Mouse (Mus musculus) thymus, postnatal 14 days (tissue): ENCODE data around the gene Hist1h1c.
"Not testable (repeated sequence)": the region's sequence is repeated elsewhere in the genome, so short reads cannot be mapped to it uniquely, and the experiment has no call there.

ENCODE experiments used
- DNase-seq: peaks from one replicate; pipeline ENCODE4 v3.0.0; 2021

The Hist1h1c gene

DNA sequence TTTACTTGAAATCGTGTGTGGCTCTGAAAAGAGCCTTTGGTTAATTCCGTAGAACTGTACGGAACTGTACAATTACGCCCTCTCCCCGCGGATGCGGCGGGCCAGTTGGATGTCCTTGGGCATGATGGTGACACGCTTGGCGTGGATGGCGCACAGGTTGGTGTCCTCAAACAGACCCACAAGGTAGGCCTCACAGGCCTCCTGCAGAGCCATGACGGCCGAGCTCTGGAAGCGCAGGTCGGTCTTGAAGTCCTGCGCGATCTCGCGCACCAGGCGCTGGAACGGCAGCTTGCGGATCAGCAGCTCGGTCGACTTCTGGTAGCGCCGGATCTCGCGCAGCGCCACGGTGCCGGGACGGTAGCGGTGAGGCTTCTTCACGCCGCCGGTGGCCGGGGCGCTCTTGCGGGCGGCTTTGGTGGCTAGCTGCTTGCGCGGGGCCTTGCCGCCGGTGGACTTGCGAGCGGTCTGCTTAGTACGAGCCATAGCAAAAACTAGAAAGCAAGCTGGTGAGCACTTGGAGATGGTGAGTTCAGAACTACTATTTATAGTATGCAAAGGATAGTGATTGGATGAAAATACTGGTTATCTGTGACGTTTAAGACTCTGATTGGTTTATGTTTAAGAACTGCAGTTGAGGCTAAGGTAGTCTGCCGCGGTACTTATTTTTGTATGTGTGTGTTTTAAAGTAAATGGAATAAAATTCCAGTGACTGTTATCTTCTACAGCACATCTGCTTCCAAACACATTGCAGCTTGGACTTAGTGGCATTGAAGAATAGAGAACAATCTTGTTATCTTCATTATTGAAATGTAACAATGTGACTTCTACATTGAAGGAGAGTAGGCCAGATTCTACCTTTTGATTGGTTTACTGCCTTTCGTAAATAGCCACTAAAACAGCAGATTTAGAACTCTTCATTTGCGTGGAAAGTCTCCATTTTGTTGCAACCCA, 23.5 kb downstream of the Hist1h1c start, which contains the start of gene Hist1h3a:
TSS of gene Hist1h3a (minus strand) at position 516 of the 951 bp plus-strand sequence.
- DNase-seq = peak; percentile 74

DNA sequence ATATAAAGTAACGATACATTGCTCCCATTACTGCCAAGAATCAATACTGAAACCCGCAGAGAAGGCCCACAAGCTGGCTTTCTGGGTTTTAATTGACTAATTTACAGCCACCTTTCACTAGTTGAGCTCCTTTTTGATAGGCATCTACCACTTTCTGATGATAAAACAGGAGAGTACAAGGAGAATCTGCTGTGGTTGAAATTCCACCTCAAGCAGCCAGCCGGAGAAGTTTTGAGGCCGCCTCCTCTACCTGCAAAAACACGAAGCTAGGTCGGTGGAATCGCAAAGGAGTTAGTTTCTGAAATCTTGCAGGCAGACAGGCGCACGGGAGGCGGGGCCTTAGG, 24.6 kb downstream of the Hist1h1c start:
- DNase-seq = no peak

DNA sequence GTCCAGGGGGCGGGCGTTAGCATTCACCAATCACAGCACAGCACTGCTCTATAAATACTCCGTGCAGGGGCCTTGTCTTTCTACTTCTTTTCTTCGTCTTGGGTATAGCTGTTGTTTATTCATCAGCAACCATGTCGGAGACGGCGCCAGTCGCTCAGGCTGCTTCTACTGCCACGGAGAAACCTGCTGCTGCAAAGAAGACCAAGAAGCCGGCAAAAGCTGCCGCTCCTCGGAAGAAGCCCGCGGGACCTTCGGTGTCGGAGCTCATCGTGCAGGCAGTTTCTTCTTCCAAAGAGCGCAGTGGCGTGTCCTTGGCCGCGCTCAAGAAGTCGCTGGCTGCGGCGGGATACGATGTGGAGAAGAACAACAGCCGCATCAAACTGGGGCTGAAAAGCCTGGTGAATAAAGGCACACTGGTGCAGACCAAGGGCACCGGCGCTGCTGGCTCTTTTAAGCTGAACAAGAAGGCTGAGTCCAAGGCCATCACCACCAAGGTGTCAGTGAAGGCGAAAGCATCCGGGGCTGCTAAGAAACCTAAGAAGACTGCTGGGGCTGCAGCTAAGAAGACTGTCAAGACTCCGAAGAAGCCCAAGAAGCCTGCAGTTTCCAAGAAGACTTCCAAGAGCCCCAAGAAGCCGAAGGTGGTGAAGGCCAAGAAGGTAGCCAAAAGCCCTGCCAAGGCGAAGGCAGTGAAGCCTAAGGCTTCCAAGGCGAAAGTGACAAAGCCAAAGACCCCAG, 25.1 kb downstream of the Hist1h1c start, which contains the start of gene Hist1h1a:
TSS of gene Hist1h1a (plus strand) at position 81 of the 738 bp plus-strand sequence.
- peak; percentile 93 for DNase-seq

DNA sequence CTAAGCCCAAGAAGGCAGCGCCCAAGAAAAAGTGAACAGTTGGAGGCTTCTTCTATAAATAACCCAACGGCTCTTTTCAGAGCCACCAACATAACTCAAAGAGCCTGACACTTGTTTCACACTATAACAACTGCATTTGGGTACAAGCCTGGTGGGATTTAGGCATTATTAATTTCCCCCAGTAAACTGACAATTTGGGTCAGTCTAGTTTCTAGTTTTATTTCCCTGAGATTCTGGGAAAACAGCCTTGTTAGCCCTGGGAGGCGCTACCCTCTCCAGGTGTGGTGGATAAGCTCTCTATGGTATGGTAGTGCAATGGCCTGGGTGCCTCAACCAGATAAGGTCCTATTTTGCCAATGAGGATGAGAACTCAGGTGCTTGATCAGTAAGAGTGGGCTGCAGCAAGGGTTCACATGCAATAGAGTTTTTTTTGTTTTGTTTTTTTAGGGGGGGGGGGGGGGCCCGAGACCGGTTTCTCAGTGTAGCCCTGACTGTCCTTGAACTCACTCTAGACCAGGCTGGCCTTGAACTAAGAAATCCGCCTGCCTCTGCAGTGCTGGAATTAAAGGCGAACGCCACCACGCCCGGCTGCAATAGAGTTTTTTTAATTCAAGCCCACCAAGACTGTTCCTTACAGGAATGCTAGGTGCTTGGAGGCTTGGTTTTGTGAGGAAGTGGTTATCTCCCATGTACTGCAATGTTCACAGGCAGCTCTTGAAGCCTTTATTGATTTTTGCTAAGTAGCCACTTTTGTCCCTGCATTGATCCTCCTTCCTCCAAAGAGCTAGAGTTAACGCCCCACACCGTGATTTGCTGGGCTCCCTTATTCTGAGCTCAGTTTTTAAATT, 25.9 kb downstream of the Hist1h1c start:
- DNase-seq = no peak

DNA sequence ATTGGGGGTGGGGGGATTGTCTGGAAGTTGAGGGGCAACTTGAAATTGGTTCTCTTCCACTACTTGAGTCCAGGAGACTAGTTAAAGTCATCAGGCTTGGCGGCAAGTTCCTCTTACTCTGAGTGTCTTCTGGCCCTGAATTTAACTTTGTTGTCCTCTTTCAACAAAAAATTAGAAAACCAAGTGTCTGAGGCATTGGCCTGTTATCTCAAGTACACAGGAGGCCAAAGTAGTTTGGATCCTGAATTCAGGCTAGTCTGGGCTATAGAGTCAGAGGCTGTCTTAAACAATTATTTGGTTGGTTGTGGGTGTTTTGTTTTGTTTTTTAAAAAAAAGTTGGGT, 26.5 kb downstream of the Hist1h1c start:
- no peak for DNase-seq

DNA sequence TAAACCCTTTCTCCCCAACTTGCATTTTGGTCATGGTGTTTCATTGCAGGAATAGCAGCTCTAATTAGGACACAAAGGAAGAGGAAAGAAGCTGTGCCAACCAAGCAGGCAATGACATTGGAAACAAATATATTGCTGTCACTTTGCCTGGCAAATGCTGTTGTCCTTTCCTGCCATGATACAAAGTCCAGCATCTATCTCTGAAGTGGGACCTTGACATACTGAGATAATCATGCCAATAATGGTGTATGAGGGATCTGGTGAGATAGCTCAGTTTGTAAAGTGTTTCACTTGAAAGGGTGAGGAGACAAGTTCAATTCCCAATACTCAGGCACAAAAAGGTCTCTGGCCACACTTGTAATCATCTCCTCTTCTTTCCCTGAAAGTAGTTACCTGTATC, 28.2 kb downstream of the Hist1h1c start:
- no peak for DNase-seq

DNA sequence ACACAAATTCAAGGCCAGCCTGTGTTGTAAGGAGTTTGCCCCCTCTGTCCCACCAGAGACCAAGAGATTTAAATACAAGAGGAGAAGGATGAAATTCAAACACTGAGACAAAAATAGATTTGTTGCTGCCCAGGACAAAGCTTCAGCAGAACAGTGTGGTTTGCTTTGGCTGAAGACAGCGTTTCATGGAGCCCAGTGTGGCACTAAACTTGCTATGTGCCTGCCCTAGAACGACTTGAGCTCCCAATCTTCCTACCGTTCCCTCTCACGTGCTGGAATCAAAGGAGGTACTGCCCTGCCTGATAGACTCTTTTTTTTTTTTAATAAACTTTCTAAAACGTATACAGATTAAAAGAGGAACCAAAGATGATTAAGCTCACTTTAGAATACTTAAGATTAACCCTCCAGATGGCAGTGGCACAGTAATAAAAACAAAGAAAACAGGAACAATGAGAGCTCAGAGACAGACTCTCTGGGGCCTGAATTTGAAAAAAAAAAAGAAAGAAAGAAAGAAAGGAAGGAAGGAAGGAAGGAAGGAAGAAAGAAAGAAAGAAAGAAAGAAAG, 30.3 kb downstream of the Hist1h1c start:
- no peak for DNase-seq

DNA sequence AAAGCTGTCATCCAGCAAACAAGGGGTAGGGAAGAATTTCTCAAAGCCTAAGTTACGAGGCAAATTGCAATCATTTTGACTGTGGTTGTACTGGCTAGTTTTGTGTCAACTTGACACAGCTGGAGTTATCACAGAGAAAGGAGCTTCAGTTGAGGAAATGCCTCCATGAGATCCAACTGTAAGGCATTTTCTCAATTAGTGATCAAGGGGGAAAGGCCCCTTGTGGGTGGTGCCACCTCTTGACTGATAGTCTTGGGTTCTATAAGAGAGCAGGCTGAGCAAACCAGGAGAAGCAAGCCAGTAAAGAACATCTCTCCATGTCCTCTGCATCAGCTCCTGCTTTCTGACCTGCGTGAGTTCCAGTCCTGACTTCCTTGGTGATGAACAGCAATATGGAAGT, 31.0 kb downstream of the Hist1h1c start, which contains the start of gene Trim38:
TSS of gene Trim38 (plus strand) at position 301 of the 400 bp plus-strand sequence.
- DNase-seq = not testable (repeated sequence)

DNA sequence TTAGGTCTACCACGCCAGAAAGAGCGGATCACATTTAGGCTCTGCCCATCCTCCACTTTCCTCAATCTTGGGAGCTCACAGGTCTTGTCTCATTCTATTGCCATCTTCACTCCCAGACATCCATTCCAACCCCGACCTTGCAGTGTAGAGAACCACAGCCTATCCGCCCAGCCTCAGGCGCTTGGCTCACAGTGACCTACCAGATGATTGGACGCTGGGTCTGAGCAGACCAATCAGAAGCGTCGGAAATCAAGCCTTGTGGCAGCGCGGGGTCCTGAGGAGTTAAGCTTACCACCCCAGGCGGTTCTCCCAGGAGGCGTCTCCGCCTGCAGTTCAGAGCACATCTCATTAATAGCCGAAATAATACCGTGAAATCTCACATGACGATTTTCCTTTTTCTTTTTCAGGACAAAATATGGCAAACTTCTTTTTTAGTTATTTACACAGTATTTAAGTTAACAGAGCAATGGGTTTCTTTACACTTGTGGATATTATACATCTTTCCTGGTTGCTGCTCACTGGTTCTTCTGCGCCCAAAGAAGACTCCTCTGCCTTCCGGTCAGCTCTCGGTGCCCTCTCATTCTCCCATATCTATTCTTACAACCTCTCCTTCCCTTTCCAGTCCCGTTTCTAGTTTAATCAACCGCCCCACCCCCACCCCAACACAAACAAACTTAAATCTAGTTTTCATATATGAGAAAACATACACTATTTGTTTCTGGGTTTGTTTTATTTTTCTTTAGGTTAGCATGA, 34.1 kb downstream of the Hist1h1c start:
- no peak for DNase-seq

DNA sequence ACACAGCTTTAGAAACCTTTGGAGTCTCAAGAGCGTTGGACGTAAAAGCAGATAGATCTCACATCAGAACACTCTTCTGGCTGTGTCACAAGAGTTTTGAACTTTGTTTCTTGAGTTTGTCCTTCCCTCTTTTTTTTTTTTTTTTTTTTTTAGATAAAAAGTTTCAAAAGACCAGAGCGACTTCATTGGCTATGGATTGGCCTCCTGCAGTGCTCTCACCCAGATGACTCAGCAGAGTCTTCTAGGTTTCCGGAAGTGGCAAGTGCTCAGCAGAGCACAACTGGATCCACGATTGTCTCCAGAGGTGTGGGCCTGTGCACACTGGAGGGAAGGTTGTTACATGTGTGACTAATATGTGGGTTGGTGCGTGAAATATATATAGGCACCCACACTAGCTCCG, 39.7 kb downstream of the Hist1h1c start:
- no peak for DNase-seq

DNA sequence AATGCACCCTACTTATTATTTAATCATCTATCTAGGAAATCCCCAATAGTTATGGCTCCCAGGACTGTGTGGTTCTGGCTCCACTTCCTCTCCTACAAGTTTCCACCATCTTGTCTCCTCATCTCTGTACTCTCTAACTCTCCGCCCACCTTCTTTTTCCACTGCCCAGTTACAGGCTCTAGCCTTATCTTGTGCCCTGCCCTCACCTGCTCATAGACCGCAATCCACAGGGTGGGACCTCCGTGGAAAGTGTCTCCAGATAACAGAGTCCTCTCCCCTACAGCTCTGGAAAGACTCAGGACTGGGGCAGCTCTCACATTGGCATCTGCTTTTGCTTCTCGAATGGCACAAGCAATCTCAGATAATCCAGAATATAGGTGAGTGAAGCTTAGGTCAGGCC, 40.4 kb downstream of the Hist1h1c start:
- no peak for DNase-seq
